Mouse (Mus musculus): Measurements from ENCODE around the gene Orm3. TPM values are rescaled to one million over a fixed set of nuclear protein-coding genes. Genes with fewer than 3 reads are reported as not detected.

Gene Orm3
- total RNA-seq, 2 experiments from 2014 or later: not detected

GRCm38 (mm10) chr4:63359861-63360260 lies 3.9 kb downstream of the Orm3 start:
- intact Hi-C loops (cut with DNase I): no loop called here
- DNase-seq (ENCODE audit: low spot score in 2 of 2): no peak

GRCm38 (mm10) chr4:63362150-63362549 lies 6.2 kb downstream of the Orm3 start, which contains the start of gene Orm2:
Gene Orm2 (plus strand): TSS chr4:63362449.
- intact Hi-C loops (cut with DNase I): no loop called here
- no peak for DNase-seq (ENCODE audit: low spot score in 2 of 2)

GRCm38 (mm10) chr4:63368577-63368976 lies 12.6 kb downstream of the Orm3 start:
- intact Hi-C loops (cut with DNase I): loop anchor here (2.0 to 5.0 kb wide), 3 partner anchors 40 to 1124 kb away; no protein-coding TSS in a partner anchor
- DNase-seq (ENCODE audit: low spot score in 2 of 2): peak; percentile 74 to 85

GRCm38 (mm10) chr4:63370897-63371296 lies 14.9 kb downstream of the Orm3 start:
- DNase-seq (ENCODE audit: low spot score in 2 of 2): no peak
- intact Hi-C loops (cut with DNase I): no loop called here

- intact Hi-C loops (cut with DNase I): no loop called here
- DNase-seq (ENCODE audit: low spot score in 2 of 2): no peak
These were observed 15.9 kb downstream of the Orm3 start for GRCm38 (mm10) chr4:63371890-63372289.

GRCm38 (mm10) chr4:63373404-63373803 lies 17.4 kb downstream of the Orm3 start:
- no peak for DNase-seq (ENCODE audit: low spot score in 2 of 2)
- intact Hi-C loops (cut with DNase I): no loop called here

GRCm38 (mm10) chr4:63374331-63374730 lies 18.4 kb downstream of the Orm3 start:
- no peak for DNase-seq (ENCODE audit: low spot score in 2 of 2)
- intact Hi-C loops (cut with DNase I): loop anchor here (2.0 kb wide), 1 partner anchor 24 kb away; no protein-coding TSS in a partner anchor

- intact Hi-C loops (cut with DNase I): loop anchor here (2.0 kb wide), 1 partner anchor 23 kb away; no protein-coding TSS in a partner anchor
- DNase-seq (ENCODE audit: low spot score in 2 of 2): no peak
These were observed 19.4 kb downstream of the Orm3 start for GRCm38 (mm10) chr4:63375367-63375766.

- intact Hi-C loops (cut with DNase I): no loop called here
- DNase-seq (ENCODE audit: low spot score in 2 of 2): no peak
These were observed 21.5 kb downstream of the Orm3 start for GRCm38 (mm10) chr4:63377483-63377882.

GRCm38 (mm10) chr4:63382676-63383369 lies 26.9 kb downstream of the Orm3 start:
- DNase-seq (ENCODE audit: low spot score in 2 of 2): no peak
- intact Hi-C loops (cut with DNase I): no loop called here

GRCm38 (mm10) chr4:63383474-63383873 lies 27.5 kb downstream of the Orm3 start:
- no peak for DNase-seq (ENCODE audit: low spot score in 2 of 2)
- intact Hi-C loops (cut with DNase I): no loop called here

GRCm38 (mm10) chr4:63384262-63384661 lies 28.3 kb downstream of the Orm3 start:
- intact Hi-C loops (cut with DNase I): no loop called here

GRCm38 (mm10) chr4:63385253-63385652 lies 29.3 kb downstream of the Orm3 start:
- DNase-seq (ENCODE audit: low spot score in 2 of 2): no peak
- intact Hi-C loops (cut with DNase I): no loop called here

More at GRCm38 (mm10) chr4:63384262-63384661, 28.3 kb downstream of the Orm3 start:
- no peak for DNase-seq (ENCODE audit: low spot score in 2 of 2)

- DNase-seq (ENCODE audit: low spot score in 2 of 2): no peak
- intact Hi-C loops (cut with DNase I): no loop called here
These were observed 29.8 kb downstream of the Orm3 start for GRCm38 (mm10) chr4:63385784-63386183.

GRCm38 (mm10) chr4:63388029-63388428 lies 32.1 kb downstream of the Orm3 start:
- intact Hi-C loops (cut with DNase I): no loop called here
- no peak for DNase-seq (ENCODE audit: low spot score in 2 of 2)

- no peak for DNase-seq (ENCODE audit: low spot score in 2 of 2)
- intact Hi-C loops (cut with DNase I): no loop called here
These were observed 33.3 kb downstream of the Orm3 start for GRCm38 (mm10) chr4:63389121-63389886.

- intact Hi-C loops (cut with DNase I): no loop called here
- DNase-seq (ENCODE audit: low spot score in 2 of 2): no peak
These were observed 34.0 kb downstream of the Orm3 start for GRCm38 (mm10) chr4:63389887-63390528.

GRCm38 (mm10) chr4:63391322-63391721 lies 35.4 kb downstream of the Orm3 start:
- intact Hi-C loops (cut with DNase I): no loop called here
- DNase-seq (ENCODE audit: low spot score in 2 of 2): no peak

- intact Hi-C loops (cut with DNase I): loop anchor here (2.0 kb wide), 1 partner anchor 23 kb away; no protein-coding TSS in a partner anchor
- no peak for DNase-seq (ENCODE audit: low spot score in 2 of 2)
These were observed 42.1 kb downstream of the Orm3 start for GRCm38 (mm10) chr4:63397981-63398537.
